Mouse (Mus musculus) myocyte (in vitro differentiated cells): Measurements from ENCODE around the gene Riiad1.

Experiments used
- CEBPB ChIP-seq: IDR thresholded peaks from 2 replicates; pipeline ENCODE4 v1.6.1; 2011; ENCODE audit warnings: mild to moderate bottlenecking, moderate library complexity; ENCODE audit not compliant: poor library complexity, insufficient read depth, severe bottlenecking
- MYOD1 ChIP-seq, 3 experiments: IDR thresholded peaks; one replicate each; pipeline ENCODE4 v1.6.1; 2011; ENCODE audit warnings: control low read depth in 2 of 3, low read depth in 2 of 3, mild to moderate bottlenecking in 2 of 3, moderate library complexity in 1 of 3; ENCODE audit not compliant: insufficient read length in 2 of 3, control insufficient read depth in 1 of 3
- POLR2A ChIP-seq: IDR thresholded peaks from one replicate; pipeline ENCODE4 v1.6.1; 2011; ENCODE audit warnings: low read depth, mild to moderate bottlenecking, control low read depth, moderate library complexity; ENCODE audit not compliant: insufficient read length
- REST ChIP-seq: IDR thresholded peaks from one replicate; pipeline ENCODE4 v1.6.1; 2011; ENCODE audit warnings: mild to moderate bottlenecking, control low read depth, moderate library complexity; ENCODE audit not compliant: insufficient read depth, insufficient read length
- TCF12 ChIP-seq: IDR thresholded peaks from one replicate; pipeline ENCODE4 v1.6.1; 2011; ENCODE audit warnings: mild to moderate bottlenecking, control low read depth; ENCODE audit not compliant: poor library complexity, insufficient read depth, severe bottlenecking
- TCF3 ChIP-seq: IDR thresholded peaks from one replicate; pipeline ENCODE4 v1.6.1; 2011; ENCODE audit warnings: low read depth, control low read depth; ENCODE audit not compliant: insufficient read length
- USF1 ChIP-seq: IDR thresholded peaks from one replicate; pipeline ENCODE4 v1.6.1; 2011; ENCODE audit warnings: low read depth, mild to moderate bottlenecking, control low read depth, moderate library complexity

DNA sequence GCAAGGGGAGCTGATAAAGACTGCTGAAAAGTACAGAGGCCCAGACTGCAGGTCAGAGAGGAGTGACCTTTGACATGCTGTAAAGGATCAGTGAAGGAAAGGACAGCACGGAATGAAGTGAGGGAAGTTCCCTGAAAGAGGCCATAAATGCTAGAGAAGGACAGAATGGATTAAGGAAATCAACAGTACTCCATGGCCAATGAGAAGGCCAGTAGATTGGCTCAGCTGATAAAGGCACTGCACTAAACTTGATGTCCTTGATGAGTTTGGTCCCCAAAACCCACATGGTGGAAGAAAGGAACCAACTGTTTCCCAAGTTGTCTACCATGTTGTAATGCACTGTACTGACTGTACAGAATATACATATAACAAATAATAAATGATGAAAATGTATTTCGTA lies 46.6 kb upstream of the Riiad1 start:
- TF ChIP-seq POLR2A: no peak
- no peak for TF ChIP-seq USF1
- TF ChIP-seq MYOD1 (IDR thresholded peaks at IDR 0.05; ENCODE audit: control insufficient read depth in 1 of 3, insufficient read length in 2 of 3, low read depth in 2 of 3): no peak
- TF ChIP-seq TCF12: no peak
- no peak for TF ChIP-seq REST
- TF ChIP-seq TCF3: no peak
- TF ChIP-seq CEBPB: no peak
